Mouse (Mus musculus) testis, adult 2 months (tissue): ENCODE data around the gene Trio. TPM values are rescaled to one million over a fixed set of nuclear protein-coding genes. Genes with fewer than 3 reads are reported as not detected.

Experiments used
- H3K27ac ChIP-seq: fragments of 200-500 bp; 2 replicates; pipeline ENCODE4 v1.5.1; 2012; ENCODE audit warnings: low read depth, low read length; ENCODE audit not compliant: control insufficient read depth, insufficient read depth
- H3K27me3 ChIP-seq: fragments of 200-500 bp; 2 replicates; pipeline ENCODE4 v1.6.1; 2012; ENCODE audit warnings: mild to moderate bottlenecking, low read length, moderate library complexity; ENCODE audit not compliant: control insufficient read depth, insufficient read depth
- H3K36me3 ChIP-seq: fragments of 200-500 bp; 2 replicates; pipeline ENCODE4 v1.6.1; 2012; ENCODE audit warnings: mild to moderate bottlenecking, low read length; ENCODE audit not compliant: control insufficient read depth, insufficient read depth
- H3K4me1 ChIP-seq: fragments of 200-500 bp; 2 replicates; pipeline ENCODE4 v1.6.1; 2012; ENCODE audit warnings: low read length; ENCODE audit not compliant: control insufficient read depth, insufficient read depth
- H3K4me3 ChIP-seq: fragments of 200-500 bp; 2 replicates; pipeline ENCODE4 v1.5.1; 2012; ENCODE audit warnings: low read depth, mild to moderate bottlenecking, low read length, moderate library complexity, mixed read lengths; ENCODE audit not compliant: control insufficient read depth
- CTCF ChIP-seq: fragments of 200-500 bp; IDR thresholded peaks from 2 replicates; pipeline ENCODE4 v1.5.1; 2012; ENCODE audit warnings: low read depth, mild to moderate bottlenecking, inconsistent platforms, low read length, moderate library complexity; ENCODE audit not compliant: control insufficient read depth, insufficient read depth, insufficient replicate concordance
- POLR2A ChIP-seq: fragments of 200-500 bp; IDR thresholded peaks from 2 replicates; pipeline ENCODE4 v1.6.1; 2012; ENCODE audit warnings: low read depth, mild to moderate bottlenecking, inconsistent platforms, low read length, moderate library complexity; ENCODE audit not compliant: control insufficient read depth
- polyA plus RNA-seq: library from polyadenylated mRNA; depleted of rRNA; stranded (reverse); fragments of >200 nt; gene quantifications from 2 replicates; pipeline ENCODE4 v1.2.3, GENCODE M21; 2012

Trio gene
- polyA plus RNA-seq, 1 experiment, result 18.8 TPM

GRCm38 (mm10) chr15:27943486-27944195, 82.0 kb downstream of the Trio start:
- Histone ChIP-seq H3K4me1 (no peaks in the 10 kb centered on the region), H3K27me3 (no peaks in the 10 kb centered on the region), H3K36me3 (no peaks in the 10 kb centered on the region), H3K4me3 (no peak overlapping the region), H3K27ac (no peak overlapping the region)
- TF ChIP-seq CTCF, result no peak
- TF ChIP-seq POLR2A, result no peak

GRCm38 (mm10) chr15:27942148-27942847, 83.3 kb downstream of the Trio start:
- no peaks in the 10 kb centered on the region for H3K36me3 ChIP-seq
- H3K4me1 ChIP-seq, result no peaks in the 10 kb centered on the region
- H3K27me3 ChIP-seq, result no peaks in the 10 kb centered on the region
- H3K4me3 ChIP-seq, result no peak overlapping the region
- TF ChIP-seq POLR2A, result no peak
- no peak for TF ChIP-seq CTCF
- H3K27ac ChIP-seq, result no peak overlapping the region

GRCm38 (mm10) chr15:27941441-27941840, 84.2 kb downstream of the Trio start:
- TF ChIP-seq POLR2A (no peak), CTCF (no peak)
- no peaks in the 10 kb centered on the region for H3K4me1 ChIP-seq

GRCm38 (mm10) chr15:27941020-27941419, 84.6 kb downstream of the Trio start:
- TF ChIP-seq POLR2A (no peak), CTCF (no peak)
- H3K4me1 ChIP-seq, result no peaks in the 10 kb centered on the region
- H3K27ac ChIP-seq, result no peak overlapping the region
- no peaks in the 10 kb centered on the region for H3K36me3 ChIP-seq
- H3K27me3 ChIP-seq, result no peaks in the 10 kb centered on the region
- no peak overlapping the region for H3K4me3 ChIP-seq

More at GRCm38 (mm10) chr15:27941441-27941840, 84.2 kb downstream of the Trio start:
- Histone ChIP-seq H3K27me3 (no peaks in the 10 kb centered on the region), H3K27ac (no peak overlapping the region), H3K36me3 (no peaks in the 10 kb centered on the region), H3K4me3 (no peak overlapping the region)

GRCm38 (mm10) chr15:27940032-27940431, 85.6 kb downstream of the Trio start:
- H3K36me3 ChIP-seq, result no peaks in the 10 kb centered on the region
- H3K27me3 ChIP-seq, result no peaks in the 10 kb centered on the region
- H3K27ac ChIP-seq, result no peak overlapping the region
- TF ChIP-seq CTCF (no peak), POLR2A (no peak)
- no peak overlapping the region for H3K4me3 ChIP-seq
- no peaks in the 10 kb centered on the region for H3K4me1 ChIP-seq

- TF ChIP-seq POLR2A, result no peak
- Histone ChIP-seq H3K36me3 (no peaks in the 10 kb centered on the region), H3K27ac (no peak overlapping the region), H3K27me3 (no peaks in the 10 kb centered on the region), H3K4me1 (no peaks in the 10 kb centered on the region), H3K4me3 (no peak overlapping the region)
Observed at GRCm38 (mm10) chr15:27938886-27939285, 86.8 kb downstream of the Trio start.

- H3K4me3 ChIP-seq, result no peak overlapping the region
- no peaks in the 10 kb centered on the region for H3K4me1 ChIP-seq
- H3K36me3 ChIP-seq, result no peaks in the 10 kb centered on the region
- H3K27me3 ChIP-seq, result no peaks in the 10 kb centered on the region
- TF ChIP-seq CTCF (no peak), POLR2A (no peak)
- H3K27ac ChIP-seq, result no peak overlapping the region
Observed at GRCm38 (mm10) chr15:27937861-27938833, 87.5 kb downstream of the Trio start.
